Mouse (Mus musculus): ENCODE measurements around the gene Lgi1. TPM values are rescaled to one million over a fixed set of nuclear protein-coding genes. Genes with fewer than 3 reads are reported as not detected.

Gene Lgi1
- polyA plus RNA-seq, 1 experiment from 2014 or later, result 0.64 TPM

- ATAC-seq, result peak; percentile 87
- WGBS, result 33% methylated on average over 9 of the region's 9 CpGs
- Histone ChIP-seq H3K27me3 (replicated peaks) (no peaks in the 10 kb centered on the region), H3K9ac (no peak overlapping the region), H3K27ac (no peak overlapping the region), H3K4me3 (replicated peaks) (no peak overlapping the region), H3K36me3 (no peaks in the 10 kb centered on the region), H3K4me1 (replicated peaks) (0 out of 2 replicates have a peak, but pooled peaks cover 3% of the 10 kb centered on the region), H3K9me3 (no peaks in the 10 kb centered on the region), H3K4me2 (replicated peaks) (no peak overlapping the region)
Measured at GRCm38 (mm10) chr19:38357956-38358623, 93.8 kb downstream of the Lgi1 start.

- Histone ChIP-seq H3K36me3 (no peaks in the 10 kb centered on the region), H3K4me2 (replicated peaks) (no peak overlapping the region), H3K27me3 (replicated peaks) (no peaks in the 10 kb centered on the region), H3K27ac (no peak overlapping the region), H3K4me3 (replicated peaks) (no peak overlapping the region), H3K4me1 (replicated peaks) (0 out of 2 replicates have a peak, but pooled peaks cover 3% of the 10 kb centered on the region), H3K9ac (no peak overlapping the region), H3K9me3 (no peaks in the 10 kb centered on the region)
- 88% methylated on average over 1 of the region's 1 CpGs for WGBS
- no peak for ATAC-seq
Measured at GRCm38 (mm10) chr19:38359287-38359686, 95.0 kb downstream of the Lgi1 start.

Other genes starting within 250 kb of the Lgi1 start
- gene Myof, start 221.0 kb upstream of the Lgi1 start, polyA plus RNA-seq (2015; fragmentation: Nextera tagmentation; extraction: Ambion mirVana), result 9.4 and 10.1 TPM in 2 replicates
- 23.7 and 28.9 TPM in 2 replicates for gene Cep55, start 209.5 kb upstream of the Lgi1 start, polyA plus RNA-seq (2015; fragmentation: Nextera tagmentation; extraction: Ambion mirVana)
- 7.0 and 9.0 TPM in 2 replicates for gene Ffar4, start 167.5 kb upstream of the Lgi1 start, polyA plus RNA-seq (2015; fragmentation: Nextera tagmentation; extraction: Ambion mirVana)
- gene Rbp4, start 139.3 kb upstream of the Lgi1 start, polyA plus RNA-seq (2015; fragmentation: Nextera tagmentation; extraction: Ambion mirVana), result 86.5 and 87.7 TPM in 2 replicates
- 0.15 and 0.24 TPM in 2 replicates for gene Pde6c, start 131.8 kb upstream of the Lgi1 start, polyA plus RNA-seq (2015; fragmentation: Nextera tagmentation; extraction: Ambion mirVana)
- gene Fra10ac1, start 40.4 kb upstream of the Lgi1 start, polyA plus RNA-seq (2015; fragmentation: Nextera tagmentation; extraction: Ambion mirVana), result 32.5 and 34.9 TPM in 2 replicates
- 8.1 and 8.5 TPM in 2 replicates for gene Slc35g1, start 131.4 kb downstream of the Lgi1 start, polyA plus RNA-seq (2015; fragmentation: Nextera tagmentation; extraction: Ambion mirVana)
- 4.7 and 5.8 TPM in 2 replicates for gene Plce1, start 216.6 kb downstream of the Lgi1 start, polyA plus RNA-seq (2015; fragmentation: Nextera tagmentation; extraction: Ambion mirVana)